Mouse (Mus musculus): Measurements from ENCODE around the gene Wiz. TPM values are rescaled to one million over a fixed set of nuclear protein-coding genes. Genes with fewer than 3 reads are reported as not detected.

Wiz gene
- total RNA-seq, 2 experiments from 2014 or later = 18.1 to 20.2 TPM

- no peak for DNase-seq (ENCODE audit: low spot score)
- intact Hi-C loops (cut with DNase I) = loop anchor here (5.0 kb wide), 2 partner anchors 35 to 105 kb away; partner anchors contain the start of gene Akap8l
These were observed 2.4 kb downstream of the Wiz start for GRCm38 (mm10) chr17:32386659-32387432.

- peak; percentile 14 for DNase-seq (ENCODE audit: low spot score)
- intact Hi-C loops (cut with DNase I) = no loop called here
These were observed 5.6 kb downstream of the Wiz start for GRCm38 (mm10) chr17:32383661-32384060.

- peak; percentile 25 for DNase-seq (ENCODE audit: low spot score)
- intact Hi-C loops (cut with DNase I) = no loop called here
These were observed 6.7 kb downstream of the Wiz start for GRCm38 (mm10) chr17:32382576-32382975.

- no peak for DNase-seq (ENCODE audit: low spot score)
- intact Hi-C loops (cut with DNase I) = no loop called here
These were observed 10.5 kb downstream of the Wiz start for GRCm38 (mm10) chr17:32378786-32379185.

- intact Hi-C loops (cut with DNase I) = no loop called here
- DNase-seq (ENCODE audit: low spot score) = no peak
These were observed 12.1 kb downstream of the Wiz start for GRCm38 (mm10) chr17:32377137-32377536.

GRCm38 (mm10) chr17:32376475-32376874 is 12.8 kb downstream of the Wiz start:
- no peak for DNase-seq (ENCODE audit: low spot score)
- intact Hi-C loops (cut with DNase I) = no loop called here

- DNase-seq (ENCODE audit: low spot score) = no peak
- intact Hi-C loops (cut with DNase I) = no loop called here
These were observed 20.2 kb downstream of the Wiz start for GRCm38 (mm10) chr17:32368991-32369578.

- intact Hi-C loops (cut with DNase I) = no loop called here
- no peak for DNase-seq (ENCODE audit: low spot score)
These were observed 21.5 kb downstream of the Wiz start for GRCm38 (mm10) chr17:32367706-32368105.

GRCm38 (mm10) chr17:32365296-32365695 is 23.9 kb downstream of the Wiz start:
- DNase-seq (ENCODE audit: low spot score) = no peak
- intact Hi-C loops (cut with DNase I) = no loop called here

- no peak for DNase-seq (ENCODE audit: low spot score)
- intact Hi-C loops (cut with DNase I) = loop anchor here (1.0 to 5.0 kb wide), 2 partner anchors 24 to 43 kb away; partner anchors contain the start of genes Akap8 and Wiz
These were observed 24.4 kb downstream of the Wiz start for GRCm38 (mm10) chr17:32364850-32365249.

GRCm38 (mm10) chr17:32364331-32364730 is 24.9 kb downstream of the Wiz start:
- intact Hi-C loops (cut with DNase I) = loop anchor here (1.0 to 5.0 kb wide), 2 partner anchors 25 to 42 kb away; partner anchors contain the start of genes Akap8 and Wiz
- peak; percentile 81 for DNase-seq (ENCODE audit: low spot score)

GRCm38 (mm10) chr17:32363821-32364301 is 25.4 kb downstream of the Wiz start:
- DNase-seq (ENCODE audit: low spot score) = no peak
- intact Hi-C loops (cut with DNase I) = loop anchor here (1.0 to 5.0 kb wide), 2 partner anchors 25 to 42 kb away; partner anchors contain the start of genes Akap8 and Wiz

GRCm38 (mm10) chr17:32362686-32363085 is 26.6 kb downstream of the Wiz start:
- intact Hi-C loops (cut with DNase I) = loop anchor here (5.0 kb wide), 1 partner anchor 40 kb away; the partner anchor contains the start of gene Akap8
- DNase-seq (ENCODE audit: low spot score) = no peak

GRCm38 (mm10) chr17:32359928-32360327 is 29.3 kb downstream of the Wiz start:
- intact Hi-C loops (cut with DNase I) = loop anchor here (5.0 kb wide), 1 partner anchor 38 kb away; the partner anchor contains the start of gene Akap8
- no peak for DNase-seq (ENCODE audit: low spot score)

- no peak for DNase-seq (ENCODE audit: low spot score)
- intact Hi-C loops (cut with DNase I) = no loop called here
These were observed 30.3 kb downstream of the Wiz start for GRCm38 (mm10) chr17:32358943-32359340.

GRCm38 (mm10) chr17:32358192-32358942 is 30.9 kb downstream of the Wiz start:
- intact Hi-C loops (cut with DNase I) = no loop called here
- no peak for DNase-seq (ENCODE audit: low spot score)

GRCm38 (mm10) chr17:32356766-32357760 is 32.2 kb downstream of the Wiz start:
- intact Hi-C loops (cut with DNase I) = no loop called here
- no peak for DNase-seq (ENCODE audit: low spot score)

GRCm38 (mm10) chr17:32356281-32356680 is 33.0 kb downstream of the Wiz start:
- intact Hi-C loops (cut with DNase I) = no loop called here

GRCm38 (mm10) chr17:32355031-32355430 is 34.2 kb downstream of the Wiz start:
- no peak for DNase-seq (ENCODE audit: low spot score)
- intact Hi-C loops (cut with DNase I) = no loop called here

More at GRCm38 (mm10) chr17:32356281-32356680, 33.0 kb downstream of the Wiz start:
- DNase-seq (ENCODE audit: low spot score) = no peak

All from heart, postnatal 25 days (tissue).